Mouse (Mus musculus) frontal cortex, adult (tissue): Measurements from ENCODE around the gene Dock9.
A peak's percentile ranks its signal among the peaks of the same experiment; 100 is the strongest.

ENCODE experiments used
- ATAC-seq: cut with Nextera tagmentation; 2 replicates; pipeline ENCODE4 v1.9.2; 2017; ENCODE audit warnings: mild to moderate bottlenecking, moderate library complexity, mixed read lengths; ENCODE audit not compliant: low TSS enrichment

The Dock9 gene

DNA sequence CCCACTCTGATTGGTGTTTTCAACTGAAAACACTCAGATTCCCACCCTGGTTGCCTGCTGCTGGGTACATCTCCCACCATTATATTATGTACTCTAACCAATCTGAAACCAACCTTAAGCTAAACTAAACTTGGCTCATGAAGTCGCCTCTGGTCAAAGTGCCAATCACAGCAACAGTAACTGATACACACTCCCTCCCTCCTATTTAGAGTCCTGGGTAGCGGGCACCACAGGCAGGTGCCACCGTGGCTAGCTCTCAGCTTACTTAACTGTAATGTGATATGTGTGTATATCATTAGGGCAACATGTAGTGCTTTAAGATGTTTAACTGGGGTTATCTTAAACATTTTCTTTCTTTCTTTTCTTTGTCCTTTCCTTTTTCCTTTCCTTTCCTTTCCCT, 177.1 kb downstream of the Dock9 start:
- no peak for ATAC-seq

DNA sequence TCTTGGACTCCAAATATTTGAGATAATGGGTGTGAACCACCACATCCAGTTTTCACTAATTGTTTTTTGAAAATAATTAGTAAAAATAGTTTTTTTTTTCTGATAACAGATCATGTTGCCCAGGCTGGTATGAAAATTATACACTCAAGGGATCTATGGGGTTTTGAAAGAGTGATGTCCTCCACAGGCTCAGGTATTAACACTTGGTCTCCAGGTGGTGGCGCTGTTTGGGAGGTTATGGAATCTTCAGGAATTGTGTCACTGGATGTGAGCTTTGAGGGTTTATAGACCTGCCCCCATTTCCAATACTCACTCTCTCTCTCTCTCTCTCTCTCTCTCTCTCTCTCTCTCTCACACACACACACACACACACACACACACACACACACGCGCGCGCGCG, 177.5 kb downstream of the Dock9 start:
- ATAC-seq, result no peak

GRCm38 (mm10) chr14:121617645-121618390, 179.8 kb downstream of the Dock9 start:
- ATAC-seq, result peak; percentile 38

- ATAC-seq, result peak; percentile 25; the same call in 1 of the 2 replicates
Measured at GRCm38 (mm10) chr14:121615431-121615830, 182.2 kb downstream of the Dock9 start.

- ATAC-seq, result no peak
Measured at GRCm38 (mm10) chr14:121614461-121615170, 183.0 kb downstream of the Dock9 start.

- ATAC-seq, result peak; percentile 72
Measured at GRCm38 (mm10) chr14:121613490-121613889, 184.1 kb downstream of the Dock9 start.

- ATAC-seq, result no peak
Measured at GRCm38 (mm10) chr14:121612926-121613325, 184.7 kb downstream of the Dock9 start.

- no peak for ATAC-seq
Measured at GRCm38 (mm10) chr14:121611533-121611932, 186.1 kb downstream of the Dock9 start.

- no peak for ATAC-seq
Measured at GRCm38 (mm10) chr14:121611098-121611497, 186.5 kb downstream of the Dock9 start.

- ATAC-seq, result no peak
Measured at GRCm38 (mm10) chr14:121608522-121608921, 189.1 kb downstream of the Dock9 start.

DNA sequence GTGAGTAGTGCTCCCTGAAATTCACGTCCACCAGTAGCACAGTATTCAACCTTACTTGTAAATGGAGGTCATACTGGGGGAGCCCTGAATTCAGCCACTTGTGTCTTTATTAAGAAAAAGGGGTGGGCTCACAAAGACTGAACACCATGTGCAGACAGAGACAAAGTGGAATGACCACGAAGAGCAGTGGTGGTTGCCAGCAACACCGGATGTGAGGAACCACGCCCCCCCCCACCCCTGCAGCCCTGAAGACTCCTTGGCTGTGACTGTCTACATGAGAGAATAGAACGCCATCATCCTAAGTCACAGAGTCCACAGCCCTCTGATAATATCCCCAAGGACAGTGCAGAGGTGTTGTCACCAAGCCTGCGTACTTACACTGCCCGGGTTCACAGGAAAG, 191.2 kb downstream of the Dock9 start:
- no peak for ATAC-seq

GRCm38 (mm10) chr14:121605260-121605659, 192.4 kb downstream of the Dock9 start:
- no peak for ATAC-seq

- ATAC-seq, result peak; percentile 58
Measured at GRCm38 (mm10) chr14:121604565-121604964, 193.1 kb downstream of the Dock9 start.

GRCm38 (mm10) chr14:121602610-121603009, 195.0 kb downstream of the Dock9 start:
- peak; percentile 81 for ATAC-seq

GRCm38 (mm10) chr14:121600538-121600937, 197.1 kb downstream of the Dock9 start:
- no peak for ATAC-seq

- no peak for ATAC-seq
Measured at GRCm38 (mm10) chr14:121597073-121597472, 200.6 kb downstream of the Dock9 start.

DNA sequence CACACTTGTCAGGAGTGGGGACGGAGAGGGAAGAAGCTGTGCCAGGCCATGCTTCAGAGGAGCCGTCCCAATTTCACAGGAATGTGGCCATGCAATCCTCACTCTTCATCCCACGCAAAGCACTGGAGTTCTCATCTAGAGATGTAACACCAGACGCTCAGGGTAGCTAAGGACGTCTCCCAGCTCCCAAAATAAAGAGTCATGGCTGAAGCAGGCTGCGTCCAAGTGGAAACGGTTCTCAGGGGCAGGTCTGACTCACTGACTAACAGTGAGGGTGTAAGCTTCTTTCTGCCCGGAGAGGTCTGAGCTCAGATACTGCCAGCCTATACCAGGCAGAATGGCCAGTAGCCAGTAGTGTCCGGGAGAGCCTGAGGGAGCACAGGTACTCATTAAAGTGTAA, 201.0 kb downstream of the Dock9 start:
- peak; percentile 79 for ATAC-seq

GRCm38 (mm10) chr14:121594684-121595083, 203.0 kb downstream of the Dock9 start:
- ATAC-seq, result no peak

DNA sequence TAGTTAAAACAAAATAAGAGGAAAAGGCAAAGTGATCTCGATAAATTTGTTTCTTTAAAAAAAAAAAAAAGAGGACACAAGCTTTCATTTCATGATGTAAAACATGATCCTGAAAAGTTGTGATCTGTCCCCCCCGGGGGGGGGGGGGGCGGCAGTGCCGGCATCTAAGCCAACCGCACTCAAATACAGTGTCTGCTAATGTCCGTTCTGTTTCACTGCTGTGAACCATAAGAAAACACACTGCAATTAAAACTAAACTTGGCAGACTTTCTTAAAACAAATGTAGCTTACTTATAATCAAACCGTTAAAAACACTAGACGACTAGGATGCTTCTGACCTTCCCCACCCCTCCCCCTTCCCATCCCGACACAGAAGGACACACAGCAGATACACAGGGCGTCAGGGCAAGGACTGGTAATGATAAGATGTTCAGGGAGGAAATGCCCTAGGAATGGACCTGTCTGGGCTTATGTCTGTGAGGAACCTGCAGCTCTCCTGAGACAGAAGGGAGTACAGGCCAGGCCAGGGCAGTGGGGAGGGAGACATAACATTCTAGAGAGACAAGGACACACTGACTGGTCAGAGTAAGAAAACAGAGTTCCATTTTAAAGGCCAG, 204.2 kb downstream of the Dock9 start:
- ATAC-seq, result no peak

DNA sequence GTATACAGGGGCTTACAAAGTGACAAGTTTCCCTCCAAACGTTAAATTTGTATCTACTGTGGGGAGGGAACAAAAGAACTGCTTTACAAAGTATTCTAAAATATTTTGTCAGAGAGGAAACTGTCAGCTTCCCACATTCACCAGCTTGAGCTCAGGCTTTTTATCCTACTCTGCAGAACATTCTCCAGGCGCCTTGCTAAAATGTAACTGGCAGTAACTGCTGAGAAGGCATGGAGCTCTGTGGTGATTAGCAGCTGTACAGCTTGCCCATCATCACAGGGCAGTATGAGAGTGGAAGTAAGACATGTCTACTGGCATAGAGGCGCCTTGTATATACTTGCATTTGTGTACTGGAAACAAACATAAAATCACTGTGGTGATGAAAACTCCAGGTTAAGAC, 204.7 kb downstream of the Dock9 start:
- peak; percentile 29 for ATAC-seq

DNA sequence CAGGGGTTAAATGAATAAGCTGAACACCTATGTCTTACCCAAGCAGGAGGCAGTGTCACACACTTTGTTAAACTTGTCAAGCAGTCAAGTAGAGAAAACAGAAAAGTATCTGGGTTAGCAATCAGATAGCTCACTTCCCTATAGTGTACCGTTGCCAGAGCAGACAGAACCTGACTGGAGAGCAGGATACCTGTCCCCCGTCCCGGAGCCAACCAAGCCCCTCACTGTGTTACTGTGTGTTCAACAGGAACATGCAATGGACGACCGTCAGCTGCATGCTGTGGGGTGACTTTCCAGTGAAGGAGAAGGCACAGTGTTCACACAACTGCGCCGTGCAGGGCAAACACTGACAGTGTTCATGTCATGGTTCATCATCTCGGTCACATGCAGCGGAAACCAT, 205.3 kb downstream of the Dock9 start:
- no peak for ATAC-seq

- peak; percentile 64 for ATAC-seq
Measured at GRCm38 (mm10) chr14:121589097-121589725, 208.4 kb downstream of the Dock9 start.
